Mouse (Mus musculus): ENCODE measurements at regions not wholly inside any gene's neighbourhood (a gene's known extent, or its start where the extent isn't known, plus 50 kb on each side); places are given as distances from the start of the nearest gene placed in this dataset.

GRCm38 (mm10) chr13:115535900-115536299 lies 434.1 kb upstream of the Itga1 start:
- ATAC-seq (ENCODE audit: extremely low read depth, insufficient number of reproducible peaks, low FRiP score, poor library complexity, severe bottlenecking) = no peak
- Histone ChIP-seq H3K27me3 (ENCODE audit: insufficient read depth, low read length) (no peaks in the 10 kb centered on the region), H3K4me1 (ENCODE audit: insufficient read depth, low read depth, low read length) (no peaks in the 10 kb centered on the region), H3K36me3 (replicated peaks) (no peaks in the 10 kb centered on the region), H3K4me3 (ENCODE audit: low read depth, low read length) (no peak overlapping the region), H3K9me3 (replicated peaks) (peaks cover 5% of the 10 kb centered on the region)
- no peak for TF ChIP-seq GATA2 (IDR thresholded peaks at IDR 0.05; ENCODE audit: borderline replicate concordance, low read depth, low read length)
- TF ChIP-seq POLR2AphosphoS5 (IDR thresholded peaks at IDR 0.05; ENCODE audit: insufficient replicate concordance, low read depth, low read length) = no peak
- no peak for TF ChIP-seq TAL1 (conservative IDR thresholded peaks at IDR 0.05; ENCODE audit: low read depth, low read length)
- no peak for TF ChIP-seq CTCF (IDR thresholded peaks at IDR 0.05; ENCODE audit: low read depth, low read length)
- TF ChIP-seq GATA1 (IDR thresholded peaks at IDR 0.05; ENCODE audit: borderline replicate concordance, low read length) = no peak
- DNase-seq (ENCODE audit: low spot score) = no peak

- no peak for ATAC-seq (ENCODE audit: extremely low read depth, insufficient number of reproducible peaks, low FRiP score, poor library complexity, severe bottlenecking)
- Histone ChIP-seq H3K4me1 (ENCODE audit: insufficient read depth, low read depth, low read length) (no peaks in the 10 kb centered on the region), H3K36me3 (replicated peaks) (no peaks in the 10 kb centered on the region)
These were observed 412.1 kb upstream of the Itga1 start for GRCm38 (mm10) chr13:115513914-115514313.

GRCm38 (mm10) chr13:115512214-115512613 lies 410.4 kb upstream of the Itga1 start:
- no peaks in the 10 kb centered on the region for H3K9me3 ChIP-seq (replicated peaks)
- no peak for ATAC-seq (ENCODE audit: extremely low read depth, insufficient number of reproducible peaks, low FRiP score, poor library complexity, severe bottlenecking)
- no peaks in the 10 kb centered on the region for H3K36me3 ChIP-seq (replicated peaks)
- TF ChIP-seq GATA2 (IDR thresholded peaks at IDR 0.05; ENCODE audit: borderline replicate concordance, low read depth, low read length) (no peak), TAL1 (conservative IDR thresholded peaks at IDR 0.05; ENCODE audit: low read depth, low read length) (no peak), CTCF (IDR thresholded peaks at IDR 0.05; ENCODE audit: low read depth, low read length) (no peak)
- no peaks in the 10 kb centered on the region for H3K4me1 ChIP-seq (ENCODE audit: insufficient read depth, low read depth, low read length)
- no peak overlapping the region for H3K4me3 ChIP-seq (ENCODE audit: low read depth, low read length)
- no peaks in the 10 kb centered on the region for H3K27me3 ChIP-seq (ENCODE audit: insufficient read depth, low read length)
- DNase-seq (ENCODE audit: low spot score) = no peak

More at GRCm38 (mm10) chr13:115513914-115514313, 412.1 kb upstream of the Itga1 start:
- no peaks in the 10 kb centered on the region for H3K9me3 ChIP-seq (replicated peaks)
- H3K27me3 ChIP-seq (ENCODE audit: insufficient read depth, low read length) = no peaks in the 10 kb centered on the region
- TF ChIP-seq CTCF (IDR thresholded peaks at IDR 0.05; ENCODE audit: low read depth, low read length) (no peak), GATA2 (IDR thresholded peaks at IDR 0.05; ENCODE audit: borderline replicate concordance, low read depth, low read length) (no peak), TAL1 (conservative IDR thresholded peaks at IDR 0.05; ENCODE audit: low read depth, low read length) (no peak), GATA1 (IDR thresholded peaks at IDR 0.05; ENCODE audit: borderline replicate concordance, low read length) (no peak), POLR2AphosphoS5 (IDR thresholded peaks at IDR 0.05; ENCODE audit: insufficient replicate concordance, low read depth, low read length) (no peak)
- H3K4me3 ChIP-seq (ENCODE audit: low read depth, low read length) = no peak overlapping the region
- no peak for DNase-seq (ENCODE audit: low spot score)

GRCm38 (mm10) chr13:115508646-115509045 lies 406.9 kb upstream of the Itga1 start:
- no peak for ATAC-seq (ENCODE audit: extremely low read depth, insufficient number of reproducible peaks, low FRiP score, poor library complexity, severe bottlenecking)
- DNase-seq (ENCODE audit: low spot score) = no peak
- H3K27me3 ChIP-seq (ENCODE audit: insufficient read depth, low read length) = no peaks in the 10 kb centered on the region
- no peak for TF ChIP-seq CTCF (IDR thresholded peaks at IDR 0.05; ENCODE audit: low read depth, low read length)
- no peaks in the 10 kb centered on the region for H3K9me3 ChIP-seq (replicated peaks)
- no peaks in the 10 kb centered on the region for H3K36me3 ChIP-seq (replicated peaks)
- H3K4me3 ChIP-seq (ENCODE audit: low read depth, low read length) = no peak overlapping the region
- no peaks in the 10 kb centered on the region for H3K4me1 ChIP-seq (ENCODE audit: insufficient read depth, low read depth, low read length)

- H3K36me3 ChIP-seq (replicated peaks) = no peaks in the 10 kb centered on the region
- no peaks in the 10 kb centered on the region for H3K4me1 ChIP-seq (ENCODE audit: insufficient read depth, low read depth, low read length)
- TF ChIP-seq CTCF (IDR thresholded peaks at IDR 0.05; ENCODE audit: low read depth, low read length) (no peak), GATA2 (IDR thresholded peaks at IDR 0.05; ENCODE audit: borderline replicate concordance, low read depth, low read length) (no peak), POLR2AphosphoS5 (IDR thresholded peaks at IDR 0.05; ENCODE audit: insufficient replicate concordance, low read depth, low read length) (no peak), TAL1 (conservative IDR thresholded peaks at IDR 0.05; ENCODE audit: low read depth, low read length) (no peak), GATA1 (IDR thresholded peaks at IDR 0.05; ENCODE audit: borderline replicate concordance, low read length) (no peak)
- H3K27me3 ChIP-seq (ENCODE audit: insufficient read depth, low read length) = no peaks in the 10 kb centered on the region
- DNase-seq (ENCODE audit: low spot score) (no peak), ATAC-seq (ENCODE audit: extremely low read depth, insufficient number of reproducible peaks, low FRiP score, poor library complexity, severe bottlenecking) (no peak)
- H3K4me3 ChIP-seq (ENCODE audit: low read depth, low read length) = no peak overlapping the region
- H3K9me3 ChIP-seq (replicated peaks) = no peaks in the 10 kb centered on the region
These were observed 392.6 kb upstream of the Itga1 start for GRCm38 (mm10) chr13:115494399-115494798.

DNA sequence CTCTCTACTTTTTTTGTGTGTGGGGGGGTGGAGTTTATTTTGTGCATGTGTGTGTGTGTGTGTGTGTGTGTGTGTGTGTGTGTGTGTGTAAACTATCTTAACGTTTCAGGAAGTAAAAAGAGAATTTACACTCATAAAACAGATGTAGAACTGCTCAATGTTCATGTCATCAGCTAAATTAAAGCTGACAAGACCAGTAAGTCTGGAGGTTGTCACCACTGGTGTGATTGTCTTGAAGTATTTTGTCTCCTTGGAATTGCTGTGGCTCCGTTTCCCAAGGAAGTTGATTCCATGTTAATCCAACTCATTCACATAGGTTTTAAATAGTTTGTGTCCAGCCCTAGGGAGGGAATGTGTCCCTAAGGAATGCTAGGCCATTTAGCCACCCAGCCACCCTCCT lies 374.1 kb upstream of the Itga1 start:
- no peak for TF ChIP-seq CTCF (IDR thresholded peaks at IDR 0.05; ENCODE audit: low read depth, low read length)
- TF ChIP-seq TAL1 (conservative IDR thresholded peaks at IDR 0.05; ENCODE audit: low read depth, low read length) = no peak
- TF ChIP-seq GATA2 (IDR thresholded peaks at IDR 0.05; ENCODE audit: borderline replicate concordance, low read depth, low read length) = no peak
- no peak for TF ChIP-seq GATA1 (IDR thresholded peaks at IDR 0.05; ENCODE audit: borderline replicate concordance, low read length)
- no peak for TF ChIP-seq POLR2AphosphoS5 (IDR thresholded peaks at IDR 0.05; ENCODE audit: insufficient replicate concordance, low read depth, low read length)
- no peaks in the 10 kb centered on the region for H3K4me1 ChIP-seq (ENCODE audit: insufficient read depth, low read depth, low read length)
- DNase-seq (ENCODE audit: low spot score) (no peak), ATAC-seq (ENCODE audit: extremely low read depth, insufficient number of reproducible peaks, low FRiP score, poor library complexity, severe bottlenecking) (no peak)
- no peaks in the 10 kb centered on the region for H3K36me3 ChIP-seq (replicated peaks)
- H3K9me3 ChIP-seq (replicated peaks) = peaks cover 2% of the 10 kb centered on the region; the same call in 1 of the 2 replicates
- no peaks in the 10 kb centered on the region for H3K27me3 ChIP-seq (ENCODE audit: insufficient read depth, low read length)
- no peak overlapping the region for H3K4me3 ChIP-seq (ENCODE audit: low read depth, low read length)

- TF ChIP-seq GATA1 (IDR thresholded peaks at IDR 0.05; ENCODE audit: borderline replicate concordance, low read length) (no peak), CTCF (IDR thresholded peaks at IDR 0.05; ENCODE audit: low read depth, low read length) (no peak), TAL1 (conservative IDR thresholded peaks at IDR 0.05; ENCODE audit: low read depth, low read length) (no peak), POLR2AphosphoS5 (IDR thresholded peaks at IDR 0.05; ENCODE audit: insufficient replicate concordance, low read depth, low read length) (no peak), GATA2 (IDR thresholded peaks at IDR 0.05; ENCODE audit: borderline replicate concordance, low read depth, low read length) (no peak)
- Histone ChIP-seq H3K4me1 (ENCODE audit: insufficient read depth, low read depth, low read length) (no peaks in the 10 kb centered on the region), H3K27me3 (ENCODE audit: insufficient read depth, low read length) (no peaks in the 10 kb centered on the region), H3K4me3 (ENCODE audit: low read depth, low read length) (no peak overlapping the region), H3K36me3 (replicated peaks) (no peaks in the 10 kb centered on the region), H3K9me3 (replicated peaks) (0 out of 2 replicates have a peak, but pooled peaks cover 2% of the 10 kb centered on the region)
- ATAC-seq (ENCODE audit: extremely low read depth, insufficient number of reproducible peaks, low FRiP score, poor library complexity, severe bottlenecking) = no peak
- DNase-seq (ENCODE audit: low spot score) = no peak
These were observed 363.9 kb upstream of the Itga1 start for GRCm38 (mm10) chr13:115465689-115466088.

All from G1E (cell line).